Mouse (Mus musculus): ENCODE results near the gene Spg7. TPM values are rescaled to one million over a fixed set of nuclear protein-coding genes. Genes with fewer than 3 reads are reported as not detected.

The Spg7 gene
- polyA plus RNA-seq, 1 experiment, result 65.1 TPM

DNA sequence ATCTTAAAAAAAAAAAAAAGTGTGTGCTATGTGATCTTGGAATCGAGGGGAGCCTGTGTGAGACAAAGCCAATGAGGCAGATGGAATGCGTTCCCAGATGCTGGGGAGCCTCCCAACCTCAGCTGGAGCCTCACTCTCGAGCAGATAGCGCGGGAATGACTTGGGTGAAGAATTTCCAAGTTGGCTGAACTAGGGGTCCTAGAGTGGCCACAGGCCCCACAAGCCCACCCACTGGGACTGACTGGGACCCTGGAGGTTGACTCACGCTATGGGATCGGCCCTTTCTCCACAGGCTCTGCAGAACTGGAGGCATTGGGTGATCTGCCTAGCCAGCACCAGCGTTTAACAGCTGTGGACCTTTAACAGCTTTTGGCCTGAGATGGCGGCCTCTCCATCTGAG lies 73.5 kb downstream of the Spg7 start:
- H3K27ac ChIP-seq (ENCODE audit: insufficient read depth, low read depth, low read length), result no peak overlapping the region
- no peak for TF ChIP-seq POLR2A (IDR thresholded peaks at IDR 0.05; ENCODE audit: borderline replicate concordance, low read depth, low read length)
- no peak for TF ChIP-seq CTCF (IDR thresholded peaks at IDR 0.05; ENCODE audit: low read depth, low read length)
- no peak overlapping the region for H3K4me3 ChIP-seq (ENCODE audit: insufficient read depth, low read length)
- H3K4me1 ChIP-seq (ENCODE audit: control insufficient read depth, insufficient read depth, low read length), result peaks cover 6% of the 10 kb centered on the region

GRCm38 (mm10) chr8:123137645-123138077 lies 74.9 kb downstream of the Spg7 start:
- no peak overlapping the region for H3K4me3 ChIP-seq (ENCODE audit: insufficient read depth, low read length)
- no peak overlapping the region for H3K27ac ChIP-seq (ENCODE audit: insufficient read depth, low read depth, low read length)
- TF ChIP-seq CTCF (IDR thresholded peaks at IDR 0.05; ENCODE audit: low read depth, low read length), result no peak
- no peak for TF ChIP-seq POLR2A (IDR thresholded peaks at IDR 0.05; ENCODE audit: borderline replicate concordance, low read depth, low read length)
- H3K4me1 ChIP-seq (ENCODE audit: control insufficient read depth, insufficient read depth, low read length), result peaks cover 6% of the 10 kb centered on the region

DNA sequence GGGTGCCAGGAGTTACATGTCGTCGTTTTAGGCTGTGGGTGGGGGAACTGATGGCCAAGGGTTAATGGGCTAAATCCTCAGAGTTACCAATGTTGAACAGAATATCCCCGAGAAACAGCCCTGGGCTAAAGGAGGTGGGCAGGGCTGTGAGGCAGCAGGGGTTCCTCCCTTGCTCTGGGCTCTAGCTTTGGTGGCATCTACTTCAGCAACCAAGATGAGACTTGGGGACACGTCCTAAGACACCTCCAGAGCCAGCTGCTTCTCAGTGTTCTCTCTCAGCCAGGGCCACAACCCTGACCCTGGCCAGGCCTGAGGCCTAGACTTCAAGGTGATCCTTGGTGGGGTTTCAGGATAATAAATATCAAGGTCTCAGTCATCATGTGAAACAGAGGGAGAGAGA lies 76.0 kb downstream of the Spg7 start:
- Histone ChIP-seq H3K4me3 (ENCODE audit: insufficient read depth, low read length) (no peak overlapping the region), H3K4me1 (ENCODE audit: control insufficient read depth, insufficient read depth, low read length) (peaks cover 6% of the 10 kb centered on the region), H3K27ac (ENCODE audit: insufficient read depth, low read depth, low read length) (no peak overlapping the region)
- TF ChIP-seq CTCF (IDR thresholded peaks at IDR 0.05; ENCODE audit: low read depth, low read length), result no peak
- TF ChIP-seq POLR2A (IDR thresholded peaks at IDR 0.05; ENCODE audit: borderline replicate concordance, low read depth, low read length), result no peak

DNA sequence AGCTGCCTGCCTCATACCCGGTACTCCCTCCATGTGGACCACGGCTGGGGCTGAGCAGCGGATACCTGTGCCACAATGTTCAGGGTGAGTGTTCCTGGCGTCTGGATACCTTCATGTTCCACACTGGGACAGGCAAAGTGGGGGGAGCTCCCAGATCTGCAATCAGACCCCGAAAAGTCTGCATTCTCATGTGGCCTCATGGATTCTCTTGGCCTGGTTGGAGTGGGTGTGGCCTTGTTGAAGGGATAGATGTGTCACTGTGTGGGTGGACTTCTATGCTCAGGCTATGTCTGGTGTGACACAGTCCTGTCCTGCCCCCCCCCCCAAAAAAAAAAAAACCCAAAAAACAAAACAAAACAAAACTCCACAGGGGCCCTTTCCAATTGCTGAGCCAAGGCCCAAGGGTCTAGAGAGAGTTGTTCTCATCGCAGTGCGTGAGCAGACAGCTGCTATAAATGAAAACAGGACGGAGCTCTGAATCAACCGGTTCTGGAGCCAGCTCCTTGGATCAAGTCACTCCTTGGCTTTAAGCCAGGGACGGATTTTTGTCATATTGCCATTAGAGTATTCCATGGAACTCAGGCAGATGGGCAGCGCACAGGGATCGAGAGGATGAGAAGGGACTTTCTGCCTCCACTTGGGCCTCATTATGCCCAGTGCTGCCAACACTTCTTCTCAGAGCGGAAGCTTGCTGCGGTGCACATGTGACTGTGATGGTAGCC lies 79.2 kb downstream of the Spg7 start:
- no peak for TF ChIP-seq POLR2A (IDR thresholded peaks at IDR 0.05; ENCODE audit: borderline replicate concordance, low read depth, low read length)
- TF ChIP-seq CTCF (IDR thresholded peaks at IDR 0.05; ENCODE audit: low read depth, low read length), result no peak
- Histone ChIP-seq H3K4me1 (ENCODE audit: control insufficient read depth, insufficient read depth, low read length) (peaks cover 6% of the 10 kb centered on the region), H3K27ac (ENCODE audit: insufficient read depth, low read depth, low read length) (no peak overlapping the region), H3K4me3 (ENCODE audit: insufficient read depth, low read length) (no peak overlapping the region)

GRCm38 (mm10) chr8:123145279-123145678 lies 82.5 kb downstream of the Spg7 start:
- Histone ChIP-seq H3K4me3 (ENCODE audit: insufficient read depth, low read length) (no peak overlapping the region), H3K27ac (ENCODE audit: insufficient read depth, low read depth, low read length) (no peak overlapping the region), H3K4me1 (ENCODE audit: control insufficient read depth, insufficient read depth, low read length) (no peaks in the 10 kb centered on the region)
- TF ChIP-seq POLR2A (IDR thresholded peaks at IDR 0.05; ENCODE audit: borderline replicate concordance, low read depth, low read length) (no peak), CTCF (IDR thresholded peaks at IDR 0.05; ENCODE audit: low read depth, low read length) (no peak)

GRCm38 (mm10) chr8:123146390-123146789 lies 83.6 kb downstream of the Spg7 start:
- no peaks in the 10 kb centered on the region for H3K4me1 ChIP-seq (ENCODE audit: control insufficient read depth, insufficient read depth, low read length)
- H3K4me3 ChIP-seq (ENCODE audit: insufficient read depth, low read length), result no peak overlapping the region
- no peak overlapping the region for H3K27ac ChIP-seq (ENCODE audit: insufficient read depth, low read depth, low read length)
- TF ChIP-seq POLR2A (IDR thresholded peaks at IDR 0.05; ENCODE audit: borderline replicate concordance, low read depth, low read length) (no peak), CTCF (IDR thresholded peaks at IDR 0.05; ENCODE audit: low read depth, low read length) (no peak)

Other genes starting within 250 kb of the Spg7 start
- not detected in 2 replicates for gene Cdh15, start 215.0 kb upstream of the Spg7 start, polyA plus RNA-seq (2012; ENCODE audit: insufficient read depth, insufficient read length, missing spikeins)
- gene Ankrd11, start 20.7 kb upstream of the Spg7 start, polyA plus RNA-seq (2012; ENCODE audit: insufficient read depth, insufficient read length, missing spikeins), result 76.2 and 79.2 TPM in 2 replicates
- 1,467 and 1,640 TPM in 2 replicates for gene Rpl13, start 39.4 kb downstream of the Spg7 start, polyA plus RNA-seq (2012; ENCODE audit: insufficient read depth, insufficient read length, missing spikeins)
- gene Cpne7, start 54.4 kb downstream of the Spg7 start, polyA plus RNA-seq (2012; ENCODE audit: insufficient read depth, insufficient read length, missing spikeins), result not detected in 2 replicates
- gene Sult5a1, start 95.4 kb downstream of the Spg7 start, polyA plus RNA-seq (2012; ENCODE audit: insufficient read depth, insufficient read length, missing spikeins), result not detected in 2 replicates
- gene Dpep1, start 123.3 kb downstream of the Spg7 start, polyA plus RNA-seq (2012; ENCODE audit: insufficient read depth, insufficient read length, missing spikeins), result not detected in 2 replicates
- gene Chmp1a, start 149.8 kb downstream of the Spg7 start, polyA plus RNA-seq (2012; ENCODE audit: insufficient read depth, insufficient read length, missing spikeins), result 97.2 and 102 TPM in 2 replicates
- gene Spata33, start 149.9 kb downstream of the Spg7 start, polyA plus RNA-seq (2012; ENCODE audit: insufficient read depth, insufficient read length, missing spikeins), result 0.87 and 1.4 TPM in 2 replicates
- gene Cdk10, start 161.9 kb downstream of the Spg7 start, polyA plus RNA-seq (2012; ENCODE audit: insufficient read depth, insufficient read length, missing spikeins), result 35.5 and 36.1 TPM in 2 replicates
- gene Spata2l, start 173.3 kb downstream of the Spg7 start, polyA plus RNA-seq (2012; ENCODE audit: insufficient read depth, insufficient read length, missing spikeins), result 8.2 and 11.2 TPM in 2 replicates
- 16.2 and 17.1 TPM in 2 replicates for gene Zfp276, start 191.3 kb downstream of the Spg7 start, polyA plus RNA-seq (2012; ENCODE audit: insufficient read depth, insufficient read length, missing spikeins)
- 42.6 and 43.7 TPM in 2 replicates for gene Vps9d1, start 191.4 kb downstream of the Spg7 start, polyA plus RNA-seq (2012; ENCODE audit: insufficient read depth, insufficient read length, missing spikeins)

Measured in bone marrow macrophage, adult 2 months (primary cell).